Mouse (Mus musculus) heart, postnatal 10 days (tissue): ENCODE measurements around the gene Glis3. TPM values are rescaled to one million over a fixed set of nuclear protein-coding genes. Genes with fewer than 3 reads are reported as not detected.

Experiments used
- DNase-seq, 2 experiments: peaks; one replicate each; pipeline ENCODE4 v3.0.0; 2021
- intact Hi-C: fragments of 180-260 bp; cut with DNase I; formaldehyde crosslinking; loops from one replicate; pipeline ENCODE4 v1.15.1; 2025
- total RNA-seq, 2 experiments: library from RNA; stranded (reverse); gene quantifications; 2 replicates each; pipeline ENCODE4 v1.2.3; 2021

The Glis3 gene
- total RNA-seq, 2 experiments from 2014 or later = 1.7 to 2.0 TPM

- peak; percentile 19 to 21 for DNase-seq
- intact Hi-C loops = no loop called here
Observed at GRCm38 (mm10) chr19:28608277-28608676, 71.6 kb downstream of the Glis3 start.

GRCm38 (mm10) chr19:28600866-28601265 is 79.0 kb downstream of the Glis3 start:
- intact Hi-C loops = no loop called here
- no peak for DNase-seq

DNA sequence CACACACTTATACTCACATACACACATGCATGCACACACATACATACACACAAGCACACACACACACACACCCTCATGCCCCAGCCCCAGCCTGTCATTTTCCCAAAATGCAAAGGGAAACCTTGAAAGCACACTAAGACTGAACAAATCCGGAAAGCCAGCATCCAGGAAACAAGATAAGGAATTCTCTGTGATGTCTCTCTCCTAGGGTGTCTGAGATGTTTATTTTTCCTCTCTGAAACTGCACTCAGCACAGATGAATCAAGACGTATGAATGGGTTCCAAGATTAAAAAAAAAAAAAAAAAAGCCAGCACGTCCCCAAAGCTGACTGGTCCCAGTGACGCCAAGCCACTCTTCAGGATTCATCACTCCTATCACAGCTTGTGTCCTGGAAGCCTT is 85.7 kb downstream of the Glis3 start:
- no peak for DNase-seq
- intact Hi-C loops = no loop called here

- DNase-seq = no peak
- intact Hi-C loops = no loop called here
Observed at GRCm38 (mm10) chr19:28592981-28593380, 86.9 kb downstream of the Glis3 start.

DNA sequence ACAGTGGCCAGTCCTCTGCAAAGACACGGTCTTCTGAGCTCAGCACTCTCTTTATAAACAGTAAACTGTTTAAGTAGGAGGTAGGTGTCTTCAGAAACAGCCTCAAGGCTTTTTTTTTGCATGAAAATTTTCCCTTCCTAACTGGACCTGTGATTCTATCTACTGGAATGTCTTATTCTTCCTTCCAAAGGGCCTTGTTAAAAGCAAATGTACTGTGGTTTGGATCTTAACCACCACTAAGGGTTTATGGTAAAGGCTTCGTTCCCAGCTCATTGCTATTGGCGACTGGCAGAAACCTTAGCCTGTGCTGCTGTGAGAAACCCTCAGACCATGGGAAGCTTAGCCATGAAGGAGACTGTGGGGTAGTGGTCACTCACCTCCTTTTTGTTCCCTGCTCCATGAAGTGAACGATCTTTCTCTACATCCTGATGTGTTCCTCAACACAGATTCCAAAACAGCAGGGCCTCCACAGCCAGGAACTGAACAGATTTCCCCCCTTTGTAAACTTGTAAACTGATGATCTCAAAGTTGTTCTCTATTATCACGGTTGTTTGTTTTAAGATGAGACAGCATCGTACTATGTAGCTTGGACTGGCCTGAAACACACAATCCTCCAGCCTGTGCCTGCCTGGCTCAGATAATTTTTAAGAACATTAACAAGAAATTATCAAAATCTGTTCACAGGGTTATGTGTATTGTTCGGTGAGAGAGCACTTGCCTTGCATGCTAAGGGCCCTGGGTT is 88.0 kb downstream of the Glis3 start:
- intact Hi-C loops = no loop called here
- DNase-seq = no peak

DNA sequence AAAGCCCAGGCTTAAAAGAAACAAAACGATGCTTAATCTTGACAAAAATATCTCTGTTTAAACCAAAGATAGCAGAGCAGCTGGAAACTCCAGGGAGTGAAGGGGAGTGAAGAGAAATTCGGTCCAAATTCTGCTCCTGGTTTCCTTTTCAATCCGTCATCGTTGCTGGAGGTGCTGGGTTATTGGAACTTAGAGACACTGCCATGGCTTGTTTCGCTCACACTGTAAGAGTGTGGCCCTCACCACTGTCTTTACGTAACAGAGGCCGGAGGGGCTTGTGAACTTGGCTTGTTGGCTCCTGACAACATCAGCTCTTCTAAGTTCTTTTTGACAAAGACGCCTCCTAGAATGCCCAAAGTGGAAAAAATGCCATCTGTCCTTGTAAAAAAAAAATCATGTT is 99.4 kb downstream of the Glis3 start:
- intact Hi-C loops = no loop called here
- no peak for DNase-seq

DNA sequence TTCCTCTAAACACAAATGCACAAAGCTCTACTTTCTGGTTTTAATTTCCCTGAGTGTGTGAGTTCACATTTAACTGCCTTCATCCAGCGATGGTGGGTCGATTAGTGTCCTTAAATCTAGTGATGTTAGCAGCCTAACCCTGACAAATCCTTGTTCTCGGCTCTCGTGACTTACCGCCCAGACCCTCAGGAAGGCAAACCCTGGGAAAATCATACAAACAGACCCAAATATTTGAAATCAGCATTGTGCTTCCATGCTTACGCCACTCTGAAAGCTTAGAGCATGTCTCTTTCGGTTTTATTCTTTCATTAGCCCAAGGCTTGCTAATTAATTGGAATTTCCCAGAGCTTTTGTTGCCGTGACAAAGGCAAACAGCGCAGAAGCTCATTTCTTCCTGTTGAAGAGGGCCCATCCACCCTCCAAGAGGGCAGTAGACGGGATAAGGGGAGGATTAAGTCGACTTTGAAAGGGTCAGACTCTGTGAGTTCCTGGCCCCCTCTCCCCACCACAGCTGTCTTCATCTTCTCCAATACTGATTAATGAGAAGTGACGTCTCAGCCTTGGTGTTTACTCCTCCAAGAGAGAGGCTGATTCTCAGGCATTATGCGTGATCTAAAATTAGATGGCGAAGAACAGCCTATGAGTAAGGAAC is 100.0 kb downstream of the Glis3 start:
- intact Hi-C loops = no loop called here

DNA sequence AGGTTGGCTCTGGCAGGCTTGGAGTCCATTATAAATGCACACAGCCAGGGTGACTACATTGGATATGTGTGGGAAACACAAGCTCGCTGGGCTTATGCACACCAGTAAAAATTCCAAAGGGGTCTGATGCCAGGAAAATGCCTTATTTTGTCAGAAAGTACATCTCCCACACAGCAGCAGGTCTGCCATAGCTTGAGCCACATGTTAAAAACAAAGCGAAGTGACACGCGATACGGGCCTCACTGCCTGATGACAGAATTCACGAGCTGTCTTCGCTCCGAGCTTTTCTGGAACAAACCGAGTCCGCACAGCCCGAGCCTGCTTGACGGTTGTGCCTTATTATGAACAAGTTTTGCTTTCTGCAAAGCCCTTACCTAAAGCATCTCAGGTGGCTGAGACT is 102.9 kb downstream of the Glis3 start:
- DNase-seq = no peak
- intact Hi-C loops = no loop called here

More for the DNA sequence above, 100.0 kb downstream of the Glis3 start:
- no peak for DNase-seq

GRCm38 (mm10) chr19:28576619-28577018 is 103.3 kb downstream of the Glis3 start:
- intact Hi-C loops = no loop called here

GRCm38 (mm10) chr19:28573641-28574040 is 106.2 kb downstream of the Glis3 start:
- no peak for DNase-seq
- intact Hi-C loops = no loop called here

More at GRCm38 (mm10) chr19:28576619-28577018, 103.3 kb downstream of the Glis3 start:
- no peak for DNase-seq

DNA sequence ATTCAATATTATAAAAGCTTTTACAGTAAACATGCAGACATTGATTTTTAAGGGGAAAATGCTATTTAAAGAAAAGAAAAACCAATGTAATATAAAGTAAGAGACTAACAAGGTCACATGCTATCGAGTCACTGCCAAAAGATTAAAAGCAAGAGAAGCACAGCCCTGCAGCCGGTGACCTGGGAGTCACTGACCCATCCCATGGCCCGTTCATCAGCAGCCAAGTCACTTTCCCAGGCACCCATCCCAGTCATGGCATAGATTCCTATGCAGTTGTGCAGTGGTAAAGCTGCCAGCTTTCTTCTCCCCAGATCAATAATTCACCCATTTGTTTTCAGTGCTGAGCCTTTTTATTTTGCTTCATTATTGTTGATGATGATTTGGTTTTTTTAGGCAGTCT is 110.0 kb downstream of the Glis3 start:
- DNase-seq = no peak
- intact Hi-C loops = no loop called here

DNA sequence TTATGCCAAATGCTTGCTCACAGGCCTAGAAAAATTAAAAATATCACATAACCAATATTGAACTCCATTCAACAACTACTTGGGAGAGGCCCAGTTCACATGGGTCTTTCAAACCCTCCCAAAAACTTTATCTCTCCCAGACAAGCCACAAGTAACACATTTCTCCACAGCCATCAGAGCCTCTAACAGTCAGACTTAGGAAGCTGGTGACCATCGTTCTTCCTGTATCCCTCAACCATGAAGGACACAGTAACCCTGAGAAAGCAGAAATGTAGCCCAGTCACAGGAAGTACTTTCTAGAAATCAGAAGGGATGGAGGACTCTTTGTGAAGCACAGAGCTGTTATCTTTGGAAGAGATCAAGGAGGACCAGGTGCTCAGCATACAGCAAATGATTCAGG is 112.8 kb downstream of the Glis3 start:
- intact Hi-C loops = no loop called here
- no peak for DNase-seq

DNA sequence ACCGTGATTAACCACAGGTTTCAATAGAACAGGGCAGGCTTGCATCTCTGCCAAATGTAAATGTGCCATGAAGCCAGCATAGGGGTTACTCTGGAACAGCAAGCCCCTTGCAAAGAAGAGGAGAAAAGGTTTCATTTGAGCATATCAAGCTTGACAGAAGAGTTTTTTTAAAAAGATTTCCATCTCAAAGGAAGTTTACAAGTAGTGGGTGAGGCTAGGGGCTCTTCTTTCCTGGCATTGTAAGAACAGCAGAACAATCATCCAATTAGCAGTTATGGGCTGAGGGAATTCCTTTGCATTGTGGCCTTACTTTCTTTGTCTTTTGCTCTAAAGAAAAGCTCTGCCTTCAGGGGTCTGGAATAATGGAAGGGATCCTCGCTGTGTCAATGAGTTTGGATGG is 113.3 kb downstream of the Glis3 start:
- intact Hi-C loops = no loop called here
- no peak for DNase-seq

DNA sequence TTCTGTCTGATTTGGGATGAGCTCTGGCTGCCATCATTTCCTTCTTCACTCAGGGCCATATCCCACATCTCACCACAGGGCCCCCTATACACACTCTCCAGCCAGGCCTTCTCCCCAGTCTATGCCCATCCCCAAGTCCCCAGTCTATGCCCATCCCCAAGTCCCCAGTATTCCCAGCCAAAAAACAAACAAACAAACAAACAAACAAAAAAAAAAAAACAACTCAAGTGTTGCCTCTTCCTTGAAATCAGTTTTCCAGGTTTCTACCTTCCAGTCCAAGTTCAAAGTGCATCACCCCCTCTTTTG is 118.2 kb downstream of the Glis3 start:
- intact Hi-C loops = no loop called here

DNA sequence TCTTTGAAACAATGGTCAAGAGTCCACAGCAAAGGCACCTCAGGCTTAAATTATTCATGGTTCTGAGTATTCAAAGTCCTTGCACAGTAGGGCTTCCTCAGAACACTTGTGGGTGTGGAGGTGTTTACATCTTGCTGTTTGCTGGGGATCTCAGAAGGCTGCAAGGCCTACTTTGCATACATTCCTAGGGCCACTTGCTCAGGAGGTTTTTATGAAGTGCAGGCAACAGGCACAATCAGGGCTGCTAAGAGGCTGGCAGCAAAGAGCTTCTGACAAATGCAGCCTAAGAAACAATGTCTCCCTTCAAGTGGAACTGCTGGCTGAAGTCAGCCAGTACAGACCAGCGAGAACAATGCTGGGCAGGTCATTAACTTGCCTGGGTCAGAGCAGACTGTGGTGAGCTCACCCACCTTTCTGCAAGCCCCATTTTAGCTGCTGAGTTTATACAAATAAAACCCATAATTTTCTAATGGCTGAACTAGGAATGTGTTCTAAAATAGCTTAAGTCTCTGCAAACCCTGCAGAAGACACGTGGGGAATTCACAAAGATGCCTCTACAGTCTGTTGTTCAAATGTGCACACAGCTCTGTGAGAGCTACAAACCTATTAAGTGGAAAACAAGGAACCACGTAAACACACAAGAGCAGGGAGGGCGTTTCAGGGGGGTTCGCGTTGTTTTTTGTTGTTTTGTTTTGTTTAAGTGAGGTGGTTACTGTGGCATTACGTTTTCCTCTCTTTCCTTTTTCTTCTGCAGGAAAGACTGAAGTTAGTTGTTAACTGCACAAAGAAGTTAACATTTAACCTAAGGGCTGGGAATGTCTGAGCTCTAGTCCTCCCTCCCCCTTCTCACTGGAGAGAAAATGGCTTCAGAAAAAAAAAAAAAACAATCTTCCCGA is 118.8 kb downstream of the Glis3 start:
- DNase-seq = no peak
- intact Hi-C loops = no loop called here

More for the DNA sequence above, 118.2 kb downstream of the Glis3 start:
- no peak for DNase-seq

DNA sequence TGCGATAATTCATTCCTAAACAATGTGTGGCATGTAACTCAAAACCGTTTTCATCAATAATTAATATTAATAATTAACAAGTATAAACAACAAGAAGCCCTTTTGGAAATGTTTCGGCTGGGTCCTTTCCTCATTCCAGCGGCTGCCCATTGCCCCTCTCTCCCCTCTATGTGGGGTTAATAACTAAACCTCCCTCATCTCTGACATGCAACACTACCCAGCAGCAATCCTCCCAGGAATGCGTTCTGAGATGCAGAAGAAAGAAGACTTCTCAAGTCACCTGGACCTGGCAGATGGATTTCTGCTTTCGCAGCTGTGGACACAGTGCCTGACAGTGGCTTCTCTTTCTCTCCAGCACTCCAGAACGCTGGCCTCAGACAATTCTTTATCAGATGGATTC is 120.0 kb downstream of the Glis3 start:
- DNase-seq = no peak

GRCm38 (mm10) chr19:28559400-28559799 is 120.5 kb downstream of the Glis3 start:
- intact Hi-C loops = no loop called here
- DNase-seq = no peak

More for the DNA sequence above, 120.0 kb downstream of the Glis3 start:
- intact Hi-C loops = no loop called here

GRCm38 (mm10) chr19:28558661-28559060 is 121.2 kb downstream of the Glis3 start:
- DNase-seq = peak; percentile 19 to 20
- intact Hi-C loops = no loop called here

GRCm38 (mm10) chr19:28557559-28558328 is 122.1 kb downstream of the Glis3 start:
- DNase-seq = peak in 1 of 2 experiments; percentile 9
- intact Hi-C loops = no loop called here

DNA sequence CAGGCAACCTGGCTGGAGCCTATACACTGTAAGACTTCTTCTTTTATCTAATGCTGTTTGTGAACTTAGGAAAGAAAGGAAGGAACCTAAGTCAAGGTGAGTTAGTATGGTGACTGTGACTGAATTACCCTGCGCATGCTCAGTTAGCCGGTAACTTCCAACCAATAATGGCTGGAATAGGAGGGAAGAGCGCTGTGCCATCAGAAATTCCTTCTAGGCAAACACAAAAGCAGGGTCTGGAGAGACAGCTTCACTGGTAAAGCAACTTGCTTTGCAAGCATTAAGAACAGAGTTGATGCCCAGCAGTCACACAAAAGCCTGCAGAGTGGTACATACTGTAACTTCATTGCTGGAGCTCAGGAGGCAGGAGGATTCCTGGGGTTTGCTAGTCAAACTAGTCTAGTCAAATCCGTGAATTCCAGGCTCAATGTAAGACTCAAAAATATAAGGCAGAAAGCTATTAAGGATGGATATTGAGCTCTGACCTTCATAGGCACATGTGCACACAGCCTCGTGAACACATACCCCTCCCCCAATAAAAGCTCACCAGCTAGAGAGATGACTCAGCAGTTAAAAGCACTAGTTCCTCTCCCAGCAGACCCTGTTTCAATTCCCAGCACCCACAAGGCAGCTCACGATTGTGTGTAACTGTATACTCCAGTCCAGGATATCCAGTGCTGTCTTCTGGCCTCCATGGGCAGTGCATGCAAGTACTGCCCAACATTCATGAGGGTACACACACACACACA is 124.5 kb downstream of the Glis3 start:
- DNase-seq = no peak
- intact Hi-C loops = no loop called here
